Mouse (Mus musculus): ENCODE results near the gene Gm20388.

GRCm38 (mm10) chr8:122637230-122637629 lies 2726.6 kb downstream of the Gm20388 start:
- TF ChIP-seq POLR2A (IDR thresholded peaks at IDR 0.05; ENCODE audit: extremely low read depth, insufficient read depth, low read length) (no peak), CTCF (IDR thresholded peaks at IDR 0.05; ENCODE audit: extremely low read depth, insufficient read depth, low read length) (no peak)

Measured in cortical plate, adult 2 months (tissue).